Mouse (Mus musculus): ENCODE measurements around the gene Sp2.

GRCm38 (mm10) chr11:96991501-96991900 lies 8.7 kb upstream of the Sp2 start:
- TF ChIP-seq CTCF (IDR thresholded peaks at IDR 0.05) (no peak), EP300 (IDR thresholded peaks at IDR 0.05) (no peak)

All from lung, postnatal 0 days (tissue).